Mouse (Mus musculus): Measurements from ENCODE around the gene Gpr173. TPM values are rescaled to one million over a fixed set of nuclear protein-coding genes. Genes with fewer than 3 reads are reported as not detected.

Gpr173 gene
- total RNA-seq, 2 experiments from 2014 or later, result 0.68 to 1.3 TPM

- intact Hi-C loops (cut with DNase I), result loop anchor here (5.0 kb wide), 1 partner anchor 131 kb away; no protein-coding TSS in a partner anchor
- no peak for DNase-seq (ENCODE audit: low spot score)
These were observed 60.6 kb downstream of the Gpr173 start for GRCm38 (mm10) chrX:152307942-152308341.

DNA sequence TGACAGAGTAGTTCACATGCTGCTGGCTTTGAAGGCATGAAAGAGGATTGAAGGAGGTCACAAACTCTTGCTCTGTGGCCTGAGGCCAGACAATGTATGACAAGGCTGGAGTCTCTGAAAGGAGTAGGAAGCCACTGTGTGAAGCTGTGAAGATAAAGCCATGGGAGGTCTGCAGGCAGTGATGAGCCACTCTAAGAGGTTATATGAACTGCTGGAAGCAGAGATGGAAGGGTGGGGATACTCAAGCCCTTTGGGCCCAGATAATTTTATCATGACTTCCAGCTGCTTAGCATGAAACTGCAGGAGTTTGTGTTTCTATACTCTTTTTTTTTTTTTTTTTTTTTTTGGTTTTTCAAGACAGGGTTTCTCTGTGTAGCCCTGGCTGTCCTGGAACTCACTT is 61.1 kb downstream of the Gpr173 start:
- DNase-seq (ENCODE audit: low spot score), result no peak
- intact Hi-C loops (cut with DNase I), result loop anchor here (5.0 kb wide), 1 partner anchor 130 kb away; no protein-coding TSS in a partner anchor

DNA sequence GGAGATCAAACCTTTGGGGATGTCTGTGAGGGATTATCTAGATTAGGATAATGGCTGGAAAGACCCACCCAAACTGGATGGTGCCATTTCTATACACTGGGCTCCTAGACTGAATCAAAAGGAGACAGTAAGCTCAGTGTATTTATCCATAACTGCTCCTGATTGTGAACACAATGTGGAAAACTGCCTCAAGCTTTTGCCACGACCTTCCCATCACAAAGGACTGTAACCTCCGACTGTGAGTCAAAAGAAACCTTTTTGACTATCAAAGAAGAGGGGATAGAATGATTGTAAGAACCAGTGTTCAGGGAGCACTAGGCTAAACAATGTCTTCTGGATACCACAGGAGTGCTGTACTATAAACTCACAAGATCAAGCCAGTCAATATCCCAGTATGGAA is 62.3 kb downstream of the Gpr173 start:
- intact Hi-C loops (cut with DNase I), result loop anchor here (5.0 kb wide), 1 partner anchor 129 kb away; no protein-coding TSS in a partner anchor
- DNase-seq (ENCODE audit: low spot score), result no peak

Other genes with a start within 250 kb of the Gpr173 start
- gene Iqsec2, start 224.4 kb downstream of the Gpr173 start, total RNA-seq (2021), result 10 to 100 TPM; 80.6 to 80.7 TPM
- gene Kdm5c, start 135.7 kb downstream of the Gpr173 start, total RNA-seq (2021), result 10 to 100 TPM; 29.7 to 55.0 TPM
- gene Kantr, start 41.2 kb downstream of the Gpr173 start, total RNA-seq (2021), result 1 to 10 TPM; 3.0 to 3.7 TPM
- 10 to 100 TPM in 1 of 2 experiments, 1 to 10 TPM in 1; 7.2 to 10.5 TPM for gene Tspyl2, start 26.3 kb downstream of the Gpr173 start, total RNA-seq (2021)
- gene Cldn34a, start 194.6 kb upstream of the Gpr173 start, total RNA-seq (2021), result not detected

Measured in heart, postnatal 25 days (tissue).